Mouse (Mus musculus) megakaryocyte, adult 5-6 weeks (primary cell): Measurements from ENCODE around the gene Fndc11. TPM values are rescaled to one million over a fixed set of nuclear protein-coding genes. Genes with fewer than 3 reads are reported as not detected.
A peak's percentile ranks its signal among the peaks of the same experiment; 100 is the strongest.
"Not testable (repeated sequence)": the region's sequence is repeated elsewhere in the genome, so short reads cannot be mapped to it uniquely, and the experiment has no call there.

Experiments
- ATAC-seq: 2 replicates; pipeline ENCODE4 v1.8.0; 2016; ENCODE audit warnings: mild to moderate bottlenecking, inconsistent platforms; ENCODE audit not compliant: poor library complexity, severe bottlenecking
- total RNA-seq, 2 experiments: library from RNA; stranded (forward) in 1 of 2; stranded (reverse) in 1 of 2; fragments of 153-499, 151-499 nt in 1 of 2; fragments of 221-1000, 200-1000 nt in 1 of 2; gene quantifications; 2 replicates each; pipeline versions ENCODE4 v1.2.3 to v1.2.4; 2015 to 2017

Gene Fndc11
- not detected in 2 replicates for total RNA-seq (2015)
- not detected in 2 replicates for total RNA-seq (2017)

GRCm38 (mm10) chr2:181219538-181220216 lies at the start of gene Fndc11:
Gene Fndc11, plus strand, starts transcription at chr2:181220013.
- ATAC-seq: peak; percentile 96

GRCm38 (mm10) chr2:181174646-181175045 lies 45.2 kb upstream of the Fndc11 start:
- ATAC-seq: no peak

GRCm38 (mm10) chr2:181178015-181178414 lies 41.8 kb upstream of the Fndc11 start:
- ATAC-seq: no peak

- no peak for ATAC-seq
Measured at GRCm38 (mm10) chr2:181178471-181178870, 41.3 kb upstream of the Fndc11 start.

GRCm38 (mm10) chr2:181180898-181181297 lies 38.9 kb upstream of the Fndc11 start:
- ATAC-seq: no peak

GRCm38 (mm10) chr2:181186635-181187034 lies 33.2 kb upstream of the Fndc11 start:
- ATAC-seq: peak; percentile 77

- peak; percentile 86 for ATAC-seq
Measured at GRCm38 (mm10) chr2:181187121-181188000, 32.5 kb upstream of the Fndc11 start, which contains the start of gene Ppdpf. Gene Ppdpf, plus strand, starts transcription at chr2:181187247.

- ATAC-seq: no peak
Measured at GRCm38 (mm10) chr2:181188681-181189080, 31.1 kb upstream of the Fndc11 start.

- no peak for ATAC-seq
Measured at GRCm38 (mm10) chr2:181189321-181189720, 30.5 kb upstream of the Fndc11 start.

GRCm38 (mm10) chr2:181191385-181191784 lies 28.4 kb upstream of the Fndc11 start:
- not testable (repeated sequence) for ATAC-seq

GRCm38 (mm10) chr2:181191936-181192335 lies 27.9 kb upstream of the Fndc11 start:
- no peak for ATAC-seq

GRCm38 (mm10) chr2:181193044-181193443 lies 26.8 kb upstream of the Fndc11 start:
- peak; percentile 81 for ATAC-seq

- ATAC-seq: no peak
Measured at GRCm38 (mm10) chr2:181196628-181197300, 23.0 kb upstream of the Fndc11 start.

GRCm38 (mm10) chr2:181201606-181202005 lies 18.2 kb upstream of the Fndc11 start:
- no peak for ATAC-seq

GRCm38 (mm10) chr2:181202422-181202821 lies 17.4 kb upstream of the Fndc11 start, which contains the start of gene Ptk6:
Gene Ptk6, minus strand, starts transcription at chr2:181202789.
- no peak for ATAC-seq

GRCm38 (mm10) chr2:181202886-181203285 lies 16.9 kb upstream of the Fndc11 start:
- ATAC-seq: no peak

- no peak for ATAC-seq
Measured at GRCm38 (mm10) chr2:181205678-181206077, 14.1 kb upstream of the Fndc11 start.

GRCm38 (mm10) chr2:181206118-181206517 lies 13.7 kb upstream of the Fndc11 start:
- ATAC-seq: no peak; the same call in 1 of the 2 replicates

- peak; percentile 49 for ATAC-seq
Measured at GRCm38 (mm10) chr2:181212389-181213020, 7.3 kb upstream of the Fndc11 start.

- ATAC-seq: peak; percentile 56
Measured at GRCm38 (mm10) chr2:181213021-181213445, 6.8 kb upstream of the Fndc11 start, which contains the start of gene Srms. Gene Srms, minus strand, starts transcription at chr2:181213185.
